Mouse (Mus musculus) stomach, embryonic 14.5 days (tissue): Measurements from ENCODE around the gene Htt. TPM values are rescaled to one million over a fixed set of nuclear protein-coding genes. Genes with fewer than 3 reads are reported as not detected.
"Not testable (repeated sequence)": the region's sequence is repeated elsewhere in the genome, so short reads cannot be mapped to it uniquely, and the experiment has no call there.

Source experiments
- ATAC-seq: fragments of 200-750 bp; cut with Nextera tagmentation; 2 replicates; pipeline ENCODE4 v1.8.0; 2017; ENCODE audit warnings: low read depth, moderate TSS enrichment; ENCODE audit not compliant: insufficient number of reproducible peaks, insufficient read depth, low FRiP score
- H3K27ac ChIP-seq: fragments of 300-500 bp; sonication (generic); 2 replicates; pipeline ENCODE4 v1.5.1; 2014; ENCODE audit warnings: mild to moderate bottlenecking, low read length, moderate library complexity, mixed read lengths
- H3K27me3 ChIP-seq: fragments of 300-500 bp; sonication (generic); 2 replicates; pipeline ENCODE4 v1.6.1; 2014; ENCODE audit warnings: low read length, control low read depth, mixed read lengths; ENCODE audit not compliant: control insufficient read depth, insufficient read depth
- H3K36me3 ChIP-seq: fragments of 300-500 bp; sonication (generic); 2 replicates; pipeline ENCODE4 v1.6.1; 2014; ENCODE audit warnings: mild to moderate bottlenecking, control low read depth, low read length, moderate library complexity, mixed read lengths; ENCODE audit not compliant: control insufficient read depth, insufficient read depth
- H3K4me1 ChIP-seq: fragments of 300-500 bp; sonication (generic); 2 replicates; pipeline ENCODE4 v1.6.1; 2014; ENCODE audit warnings: low read length, control low read depth, mixed read lengths; ENCODE audit not compliant: control insufficient read depth, insufficient read depth
- H3K4me2 ChIP-seq: fragments of 300-500 bp; sonication (generic); replicated peaks from 2 replicates; pipeline ENCODE4 v1.6.1; 2014; ENCODE audit warnings: low read depth, low read length, control low read depth
- H3K4me3 ChIP-seq: fragments of 300-500 bp; sonication (generic); 2 replicates; pipeline ENCODE4 v1.5.1; 2014; ENCODE audit warnings: low read depth, low read length, control low read depth
- H3K9ac ChIP-seq: fragments of 300-500 bp; sonication (generic); replicated peaks from 2 replicates; pipeline ENCODE4 v1.6.1; 2014; ENCODE audit warnings: low read depth, mild to moderate bottlenecking, control low read depth, low read length, moderate library complexity, mixed read lengths
- H3K9me3 ChIP-seq: fragments of 300-500 bp; sonication (generic); 2 replicates; pipeline ENCODE4 v1.6.1; 2016; ENCODE audit warnings: low read depth, low read length, control low read depth; ENCODE audit not compliant: control insufficient read depth
- WGBS: fragments of 180-500 bp; shearing (Covaris S2); extraction: QIAGEN DNeasy Blood & Tissue Kit; methylation state at CpG from one replicate; pipeline ENCODE4 v1.1.7; 2014; 5-methylcytosine and 5-hydroxymethylcytosine counted together
- polyA plus RNA-seq: library from polyadenylated mRNA; unstranded; fragments of >200 nt; fragmentation: Nextera tagmentation; extraction: Ambion mirVana; gene quantifications from 2 replicates; pipeline ENCODE4 v1.2.1, GENCODE M21; 2014

Htt gene
- polyA plus RNA-seq = 25.8 and 26.2 TPM in 2 replicates

DNA sequence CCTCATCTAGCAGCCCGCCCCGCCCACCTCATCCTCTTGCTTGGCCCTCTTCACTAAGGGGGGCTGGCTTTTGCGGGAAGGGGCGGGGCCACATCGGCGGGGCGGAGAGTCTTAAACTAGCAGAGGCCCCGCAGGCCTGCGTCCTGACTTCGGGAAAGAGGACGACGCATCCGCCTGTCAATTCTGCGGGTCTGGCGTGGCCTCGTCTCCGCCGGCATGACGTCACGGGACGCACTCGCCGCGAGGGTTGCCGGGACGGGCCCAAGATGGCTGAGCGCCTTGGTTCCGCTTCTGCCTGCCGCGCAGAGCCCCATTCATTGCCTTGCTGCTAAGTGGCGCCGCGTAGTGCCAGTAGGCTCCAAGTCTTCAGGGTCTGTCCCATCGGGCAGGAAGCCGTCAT lies at the start of gene Htt:
Gene Htt, plus strand, starts transcription at position 232 of the 400 bp plus-strand sequence.
- H3K9me3 ChIP-seq = no peaks in the 10 kb centered on the region
- H3K4me1 ChIP-seq = no peaks in the 10 kb centered on the region
- peak; percentile 99 for ATAC-seq
- H3K9ac ChIP-seq = peak within 1 kb of the TSS; percentile 92
- peak within 1 kb of the TSS; percentile 90 for H3K27ac ChIP-seq
- under 1% methylated on average over 35 of the region's 35 CpGs for WGBS
- peak within 1 kb of the TSS; percentile 98 for H3K4me3 ChIP-seq
- H3K27me3 ChIP-seq = no peaks in the 10 kb centered on the region
- H3K4me2 ChIP-seq = peak within 1 kb of the TSS; percentile 70
- no peaks in the 10 kb centered on the region for H3K36me3 ChIP-seq

DNA sequence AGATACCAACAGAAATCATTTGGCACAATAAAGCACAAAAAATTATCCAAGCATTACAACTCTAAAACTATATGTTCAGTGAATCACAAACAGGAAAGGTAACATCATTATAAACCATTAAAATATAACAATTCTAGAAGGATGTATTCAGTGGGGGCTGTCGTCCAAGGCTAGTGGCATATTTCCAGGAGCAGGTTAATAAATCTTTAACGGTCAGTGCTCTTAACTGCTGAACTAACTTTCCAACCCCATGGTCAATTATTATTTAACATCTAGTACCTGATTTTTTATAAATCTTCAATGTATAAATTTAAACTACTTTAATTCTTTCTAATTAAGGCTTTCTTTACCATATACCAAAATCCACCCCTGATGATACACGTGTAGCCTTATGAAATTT lies 47.2 kb upstream of the Htt start:
- H3K4me2 ChIP-seq, H3K4me3 ChIP-seq, H3K9ac ChIP-seq, H3K9me3 ChIP-seq, ATAC-seq, H3K27me3 ChIP-seq, H3K4me1 ChIP-seq, H3K36me3 ChIP-seq, H3K27ac ChIP-seq: not testable (repeated sequence)
- 69% methylated on average over 3 of the region's 3 CpGs for WGBS

GRCm38 (mm10) chr5:34714816-34715215 lies 46.7 kb upstream of the Htt start:
- Histone ChIP-seq H3K27ac (no peak overlapping the region), H3K9me3 (no peaks in the 10 kb centered on the region), H3K9ac (no peak overlapping the region), H3K4me3 (no peak overlapping the region), H3K27me3 (no peaks in the 10 kb centered on the region), H3K4me1 (no peaks in the 10 kb centered on the region), H3K4me2 (no peak overlapping the region), H3K36me3 (no peaks in the 10 kb centered on the region)
- WGBS = 83% methylated on average over 5 of the region's 5 CpGs
- ATAC-seq = no peak

GRCm38 (mm10) chr5:34729141-34729540 lies 32.4 kb upstream of the Htt start:
- H3K9ac ChIP-seq = no peak overlapping the region
- H3K36me3 ChIP-seq = no peaks in the 10 kb centered on the region
- no peak overlapping the region for H3K4me3 ChIP-seq
- no peak overlapping the region for H3K27ac ChIP-seq
- ATAC-seq = no peak
- no peaks in the 10 kb centered on the region for H3K4me1 ChIP-seq
- H3K9me3 ChIP-seq = no peaks in the 10 kb centered on the region
- no peak overlapping the region for H3K4me2 ChIP-seq
- no peaks in the 10 kb centered on the region for H3K27me3 ChIP-seq

DNA sequence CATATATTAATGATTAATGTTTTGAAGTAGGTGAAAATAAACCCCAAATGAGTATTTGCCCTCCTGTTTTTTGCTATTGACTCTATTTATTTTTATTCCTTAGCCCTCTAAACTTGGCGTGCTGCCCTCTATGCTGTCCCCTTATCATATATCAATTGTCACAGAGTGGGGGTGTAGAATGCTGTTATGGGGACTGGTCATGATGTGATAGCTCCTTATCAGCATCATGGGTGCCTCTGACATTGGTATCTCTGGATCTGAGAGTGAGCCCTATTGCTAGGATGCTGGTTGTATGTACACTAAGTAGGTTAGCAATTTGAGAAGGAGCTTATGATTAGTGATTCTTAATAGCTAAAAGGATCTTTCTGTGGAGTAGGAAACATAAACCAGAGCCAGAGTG lies 31.3 kb upstream of the Htt start:
- Histone ChIP-seq H3K4me2 (no peak overlapping the region), H3K9ac (no peak overlapping the region), H3K27ac (no peak overlapping the region), H3K36me3 (no peaks in the 10 kb centered on the region), H3K9me3 (no peaks in the 10 kb centered on the region), H3K27me3 (no peaks in the 10 kb centered on the region), H3K4me3 (no peak overlapping the region), H3K4me1 (no peaks in the 10 kb centered on the region)
- ATAC-seq = no peak
- WGBS = 51% methylated on average over 1 of the region's 1 CpGs

DNA sequence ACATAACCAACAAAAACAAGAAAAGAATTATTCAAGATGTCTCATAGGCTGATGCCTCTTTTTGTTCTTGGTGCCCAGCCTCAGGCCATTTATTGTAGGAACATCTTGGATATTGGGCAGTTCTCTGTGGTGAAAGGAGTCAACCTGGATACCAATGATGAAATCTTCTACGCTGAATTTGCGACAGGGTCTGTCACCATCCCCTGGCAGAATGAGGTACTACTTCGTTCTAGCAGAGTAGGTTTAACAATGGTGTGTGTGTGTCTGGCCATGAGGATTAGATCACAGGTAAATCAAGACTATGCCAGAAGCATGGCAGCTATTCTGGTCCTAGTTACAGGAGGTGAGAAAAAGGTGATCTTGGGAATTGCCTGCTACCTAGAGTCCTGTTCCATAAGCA lies 10.1 kb upstream of the Htt start:
- Histone ChIP-seq H3K9me3 (no peaks in the 10 kb centered on the region), H3K4me3 (no peak overlapping the region), H3K9ac (no peak overlapping the region), H3K36me3 (no peaks in the 10 kb centered on the region), H3K27me3 (no peaks in the 10 kb centered on the region), H3K4me1 (no peaks in the 10 kb centered on the region), H3K4me2 (no peak overlapping the region), H3K27ac (no peak overlapping the region)
- no peak for ATAC-seq
- WGBS = 58% methylated on average over 3 of the region's 3 CpGs

DNA sequence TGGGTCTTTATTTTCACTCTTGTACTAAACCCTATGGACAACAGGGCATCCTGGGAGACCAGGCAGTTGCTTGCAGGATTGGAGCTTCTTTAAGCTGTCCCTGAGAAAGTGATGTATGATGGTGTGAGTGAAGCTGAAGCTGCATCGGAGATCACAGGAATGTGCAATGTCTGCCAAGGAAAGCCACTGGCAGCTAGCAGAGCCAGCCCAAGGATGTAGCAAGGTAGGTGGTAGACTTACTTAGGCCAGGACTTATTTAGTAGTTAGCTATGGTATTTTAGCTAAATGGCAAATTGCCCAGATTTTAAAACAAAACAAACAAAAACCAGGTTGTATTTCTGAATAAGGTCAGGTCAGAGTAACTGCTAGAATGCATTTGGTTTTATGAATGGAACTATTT lies 2.8 kb upstream of the Htt start:
- no peaks in the 10 kb centered on the region for H3K27me3 ChIP-seq
- no peak overlapping the region for H3K4me3 ChIP-seq
- H3K4me1 ChIP-seq = no peaks in the 10 kb centered on the region
- H3K27ac ChIP-seq = no peak overlapping the region
- 62% methylated on average over 1 of the region's 1 CpGs for WGBS
- ATAC-seq = no peak
- no peaks in the 10 kb centered on the region for H3K9me3 ChIP-seq
- H3K4me2 ChIP-seq = no peak overlapping the region
- H3K36me3 ChIP-seq = no peaks in the 10 kb centered on the region
- no peak overlapping the region for H3K9ac ChIP-seq

- H3K27me3 ChIP-seq = no peaks in the 10 kb centered on the region
- peak overlapping the region; percentile 21; the same call in 1 of the 2 replicates for H3K27ac ChIP-seq
- no peaks in the 10 kb centered on the region for H3K4me1 ChIP-seq
- peak; percentile 30; the same call in 1 of the 2 replicates for ATAC-seq
- peak overlapping the region; percentile 28; the same call in 1 of the 2 replicates for H3K9ac ChIP-seq
- H3K4me3 ChIP-seq = peak overlapping the region; percentile 98
- WGBS = 1% methylated on average over 19 of the region's 19 CpGs
- peak overlapping the region; percentile 61 for H3K4me2 ChIP-seq
- no peaks in the 10 kb centered on the region for H3K36me3 ChIP-seq
- no peaks in the 10 kb centered on the region for H3K9me3 ChIP-seq
Measured at GRCm38 (mm10) chr5:34760850-34761508, 561 bp upstream of the Htt start.
